In the genomic region with DNA sequence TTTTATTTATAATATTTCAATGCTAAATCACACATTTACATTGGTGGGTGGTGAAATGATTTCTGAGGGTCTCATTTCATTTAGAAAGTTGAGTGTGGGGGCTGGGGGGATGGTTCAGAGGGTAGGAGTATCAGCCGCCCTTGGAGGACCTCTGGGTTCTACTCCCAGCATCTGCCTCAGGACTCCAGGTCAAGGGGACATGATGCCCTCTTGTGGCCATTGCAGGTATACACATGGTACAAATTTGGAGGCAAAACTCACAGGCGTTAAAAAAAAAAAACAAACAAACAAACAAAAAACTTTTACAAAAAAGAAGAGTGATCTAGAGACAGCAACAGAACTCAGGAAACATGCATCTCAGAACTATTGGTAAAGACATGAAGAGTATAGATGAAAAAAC, we compare ENCODE assay signal across 10 mouse cellular contexts.
DNase-seq lines count a peak whose midpoint lies in the region; ATAC-seq lines count a peak whose summit lies in the region.
"Had no signal": no experiment of that assay in that cellular context is flagged by ENCODE, and none has a peak within 500 bp of the region (broad histone marks: within the 10 kb centered on the region; RNA-seq: fewer than 3 reads in every experiment).

No protein-coding gene starts in this region.

- DNase-seq in heart, postnatal 10 days: peak; percentile 31 to 53
- DNase-seq in B cell, adult 2 months: peak; percentile 10 to 14
- DNase-seq in adrenal gland, adult 2 months: peak; percentile 6
- DNase-seq in embryo, embryonic 11 days: peak; percentile 68
- peak; percentile 4 to 21 for DNase-seq in layer of hippocampus, adult 8-10 months (ENCODE audit: low spot score in 2 of 2)
- peak; percentile 28 for DNase-seq in neural tube, embryonic 11.5 days (ENCODE audit: low spot score)
- DNase-seq in Muller cell, postnatal 12 days (ENCODE audit: inconsistent ontology term): no peak

- no peak overlapping the region for H3K4me3 ChIP-seq in heart, embryonic 11.5 days (ENCODE audit: low read depth, low read length)
- H3K4me3 ChIP-seq in neural tube, embryonic 11.5 days (ENCODE audit: low read depth, low read length): no peak overlapping the region
- H3K4me3 ChIP-seq: embryonic facial prominence, embryonic 12.5 days; limb, embryonic 15.5 days had no signal

- H3K27ac ChIP-seq in heart, embryonic 11.5 days (ENCODE audit: low read depth, low read length): no peak overlapping the region
- no peak overlapping the region for H3K27ac ChIP-seq in neural tube, embryonic 11.5 days (ENCODE audit: low read depth, low read length)
- H3K27ac ChIP-seq: embryonic facial prominence, embryonic 12.5 days; limb, embryonic 15.5 days had no signal

- H3K36me3 ChIP-seq in heart, embryonic 11.5 days (ENCODE audit: control insufficient read depth, insufficient read depth, low read length): no peaks in the 10 kb centered on the region
- H3K36me3 ChIP-seq in neural tube, embryonic 11.5 days (ENCODE audit: control insufficient read depth, insufficient read depth, low read length): no peaks in the 10 kb centered on the region
- H3K36me3 ChIP-seq: embryonic facial prominence, embryonic 12.5 days; limb, embryonic 15.5 days had no signal

- H3K9ac ChIP-seq in heart, embryonic 11.5 days (ENCODE audit: low read depth, low read length): no peak overlapping the region
- H3K9ac ChIP-seq in neural tube, embryonic 11.5 days (ENCODE audit: low read length): no peak overlapping the region
- H3K9ac ChIP-seq: embryonic facial prominence, embryonic 12.5 days; limb, embryonic 15.5 days had no signal

- no peaks in the 10 kb centered on the region for H3K9me3 ChIP-seq in heart, embryonic 11.5 days (replicated peaks; ENCODE audit: control insufficient read depth, low read length)
- H3K9me3 ChIP-seq in neural tube, embryonic 11.5 days (ENCODE audit: control insufficient read depth, low read length): no peaks in the 10 kb centered on the region
- H3K9me3 ChIP-seq: embryonic facial prominence, embryonic 12.5 days; limb, embryonic 15.5 days had no signal

- no peaks in the 10 kb centered on the region for H3K27me3 ChIP-seq in heart, embryonic 11.5 days (ENCODE audit: control insufficient read depth, insufficient read depth, low read length)
- H3K27me3 ChIP-seq in neural tube, embryonic 11.5 days (ENCODE audit: control insufficient read depth, insufficient read depth, low read length): no peaks in the 10 kb centered on the region
- H3K27me3 ChIP-seq: embryonic facial prominence, embryonic 12.5 days; limb, embryonic 15.5 days had no signal

- no peaks in the 10 kb centered on the region for H3K4me1 ChIP-seq in heart, embryonic 11.5 days (ENCODE audit: control insufficient read depth, insufficient read depth, low read length)
- no peaks in the 10 kb centered on the region for H3K4me1 ChIP-seq in neural tube, embryonic 11.5 days (ENCODE audit: control insufficient read depth, insufficient read depth, low read length)
- H3K4me1 ChIP-seq: embryonic facial prominence, embryonic 12.5 days; limb, embryonic 15.5 days had no signal

- 25% methylated on average over 2 of the region's 2 CpGs for WGBS in heart, embryonic 11.5 days (ENCODE audit: insufficient replicate concordance)
- 22% methylated on average over 2 of the region's 2 CpGs for WGBS in neural tube, embryonic 11.5 days

- H3K4me2 ChIP-seq in heart, embryonic 11.5 days: no peak overlapping the region
- H3K4me2 ChIP-seq in neural tube, embryonic 11.5 days (ENCODE audit: low read depth): no peak overlapping the region
- H3K4me2 ChIP-seq: embryonic facial prominence, embryonic 12.5 days; limb, embryonic 15.5 days had no signal

- ATAC-seq in heart, embryonic 11.5 days (replicated peaks; ENCODE audit: insufficient number of reproducible peaks, low FRiP score, low TSS enrichment): no peak
- peak; percentile 61; the same call in 1 of the 2 replicates for ATAC-seq in neural tube, embryonic 11.5 days (ENCODE audit: insufficient read depth, low FRiP score, low TSS enrichment)

- intact Hi-C loops in heart, postnatal 10 days (cut with DNase I): loop anchor here (5.0 kb wide), 1 partner anchor 253 kb away; no protein-coding TSS in a partner anchor
